Mouse (Mus musculus) lung, postnatal 0 days (tissue): Measurements from ENCODE around the gene Ppard. TPM values are rescaled to one million over a fixed set of nuclear protein-coding genes. Genes with fewer than 3 reads are reported as not detected.
A peak's percentile ranks its signal among the peaks of the same experiment; 100 is the strongest.

Source experiments
- ATAC-seq: fragments of 200-750 bp; cut with Nextera tagmentation; 2 replicates; pipeline ENCODE4 v1.8.0; 2017; ENCODE audit warnings: moderate library complexity
- DNase-seq: peaks from one replicate; pipeline ENCODE4 v3.0.0-alpha.2; 2016; ENCODE audit warnings: low spot score
- H3K27ac ChIP-seq: fragments of 300-500 bp; sonication (generic); 2 replicates; pipeline ENCODE4 v1.5.1; 2014; ENCODE audit warnings: antibody characterized with exemption, mild to moderate bottlenecking, low read length, mixed read lengths
- H3K27me3 ChIP-seq: fragments of 300-500 bp; sonication (generic); replicated peaks from 2 replicates; pipeline ENCODE4 v1.6.1; 2014; ENCODE audit warnings: low read length, mixed read lengths; ENCODE audit not compliant: insufficient read depth
- H3K36me3 ChIP-seq: fragments of 300-500 bp; sonication (generic); 2 replicates; pipeline ENCODE4 v1.6.1; 2014; ENCODE audit warnings: low read length, mixed read lengths; ENCODE audit not compliant: insufficient read depth
- H3K4me1 ChIP-seq: fragments of 300-500 bp; sonication (generic); 2 replicates; pipeline ENCODE4 v1.6.1; 2014; ENCODE audit warnings: antibody characterized with exemption, low read depth, low read length, mixed read lengths; ENCODE audit not compliant: insufficient read depth
- H3K4me2 ChIP-seq: fragments of 300-500 bp; sonication (generic); replicated peaks from 2 replicates; pipeline ENCODE4 v1.6.1; 2014; ENCODE audit warnings: low read depth, mild to moderate bottlenecking, low read length, moderate library complexity, mixed read lengths
- H3K4me3 ChIP-seq: fragments of 300-500 bp; sonication (generic); 2 replicates; pipeline ENCODE4 v1.5.1; 2014; ENCODE audit warnings: low read depth, low read length
- H3K9ac ChIP-seq: fragments of 300-500 bp; sonication (generic); replicated peaks from 2 replicates; pipeline ENCODE4 v1.6.1; 2014; ENCODE audit warnings: low read depth, mild to moderate bottlenecking
- H3K9me3 ChIP-seq: fragments of 300-500 bp; sonication (generic); 2 replicates; pipeline ENCODE4 v1.6.1; 2016; ENCODE audit warnings: low read length, mixed read lengths
- CTCF ChIP-seq: IDR thresholded peaks from 2 replicates; pipeline ENCODE4 v1.5.1; 2016; ENCODE audit warnings: antibody characterized with exemption, mild to moderate bottlenecking
- EP300 ChIP-seq: IDR thresholded peaks from 2 replicates; pipeline ENCODE4 v1.6.1; 2016; ENCODE audit warnings: antibody characterized with exemption, mild to moderate bottlenecking, control low read depth
- WGBS: fragments of 180-500 bp; shearing (Covaris S2); extraction: QIAGEN DNeasy Blood & Tissue Kit; methylation state at CpG from one replicate; pipeline ENCODE4 v1.1.7; 2014; 5-methylcytosine and 5-hydroxymethylcytosine counted together
- polyA plus RNA-seq: library from polyadenylated mRNA; unstranded; fragments of >200 nt; fragmentation: Nextera tagmentation; extraction: Ambion mirVana; gene quantifications from 2 replicates; pipeline ENCODE4 v1.2.1, GENCODE M21; 2015

Gene Ppard
- polyA plus RNA-seq, 1 experiment from 2014 or later, result 2.4 TPM

- no peak for ATAC-seq
- TF ChIP-seq CTCF, result no peak
- TF ChIP-seq EP300, result no peak
- Histone ChIP-seq H3K4me1 (peaks cover 36% of the 10 kb centered on the region; the same call in 1 of the 2 replicates), H3K4me2 (no peak overlapping the region), H3K36me3 (no peaks in the 10 kb centered on the region), H3K27me3 (no peaks in the 10 kb centered on the region), H3K27ac (peak overlapping the region; percentile 83), H3K9me3 (no peaks in the 10 kb centered on the region), H3K9ac (no peak overlapping the region), H3K4me3 (no peak overlapping the region)
- no peak for DNase-seq
- WGBS, result 49% methylated on average over 3 of the region's 3 CpGs
Observed at GRCm38 (mm10) chr17:28344670-28345069, 112.2 kb downstream of the Ppard start.

GRCm38 (mm10) chr17:28345271-28345721 is 112.8 kb downstream of the Ppard start:
- Histone ChIP-seq H3K9me3 (no peaks in the 10 kb centered on the region), H3K27ac (peak overlapping the region; percentile 83), H3K36me3 (no peaks in the 10 kb centered on the region), H3K4me3 (no peak overlapping the region), H3K27me3 (no peaks in the 10 kb centered on the region), H3K4me1 (peaks cover 36% of the 10 kb centered on the region; the same call in 1 of the 2 replicates), H3K4me2 (peak overlapping the region; percentile 46), H3K9ac (peak overlapping the region; percentile 19)
- whole genome bisulfite sequencing, result 7% methylated on average over 6 of the region's 8 CpGs
- ATAC-seq, result no peak
- TF ChIP-seq EP300 (no peak), CTCF (no peak)
- peak; percentile 50 for DNase-seq

GRCm38 (mm10) chr17:28345882-28346281 is 113.4 kb downstream of the Ppard start:
- Histone ChIP-seq H3K4me2 (peak overlapping the region; percentile 46), H3K27ac (peak overlapping the region; percentile 83), H3K9ac (peak overlapping the region; percentile 19; the same call in 1 of the 2 replicates), H3K27me3 (no peaks in the 10 kb centered on the region), H3K36me3 (no peaks in the 10 kb centered on the region), H3K9me3 (no peaks in the 10 kb centered on the region), H3K4me3 (no peak overlapping the region), H3K4me1 (peaks cover 36% of the 10 kb centered on the region; the same call in 1 of the 2 replicates)
- DNase-seq, result peak; percentile 77
- WGBS, result 7% methylated on average over 9 of the region's 10 CpGs
- TF ChIP-seq CTCF (peak; percentile 48), EP300 (no peak)
- ATAC-seq, result peak; percentile 8

- no peak overlapping the region for H3K4me2 ChIP-seq
- TF ChIP-seq CTCF (no peak), EP300 (no peak)
- 50% methylated on average over 10 of the region's 10 CpGs for WGBS
- H3K9me3 ChIP-seq, result no peaks in the 10 kb centered on the region
- 0 out of 2 replicates have a peak overlapping the region, but pooled peaks have one; percentile 20 for H3K27ac ChIP-seq
- no peak overlapping the region for H3K4me3 ChIP-seq
- no peaks in the 10 kb centered on the region for H3K36me3 ChIP-seq
- H3K27me3 ChIP-seq, result no peaks in the 10 kb centered on the region
- no peak overlapping the region for H3K9ac ChIP-seq
- H3K4me1 ChIP-seq, result peaks cover 39% of the 10 kb centered on the region; the same call in 1 of the 2 replicates
- DNase-seq (no peak), ATAC-seq (no peak)
Observed at GRCm38 (mm10) chr17:28347327-28347726, 114.8 kb downstream of the Ppard start.

- Histone ChIP-seq H3K27ac (peak overlapping the region; percentile 98; the same call in 1 of the 2 replicates), H3K4me1 (peaks cover 39% of the 10 kb centered on the region; the same call in 1 of the 2 replicates), H3K9me3 (no peaks in the 10 kb centered on the region), H3K4me3 (peak overlapping the region; percentile 76; the same call in 1 of the 2 replicates), H3K4me2 (peak overlapping the region; percentile 75), H3K27me3 (no peaks in the 10 kb centered on the region), H3K9ac (peak overlapping the region; percentile 97), H3K36me3 (no peaks in the 10 kb centered on the region)
- 10% methylated on average over 6 of the region's 6 CpGs for WGBS
- ATAC-seq, result no peak
- TF ChIP-seq EP300, result no peak
- no peak for TF ChIP-seq CTCF
- no peak for DNase-seq
Observed at GRCm38 (mm10) chr17:28348211-28348610, 115.7 kb downstream of the Ppard start.

- Histone ChIP-seq H3K9me3 (no peaks in the 10 kb centered on the region), H3K27ac (peak overlapping the region; percentile 98), H3K4me1 (peaks cover 31% of the 10 kb centered on the region; the same call in 1 of the 2 replicates), H3K4me2 (peak overlapping the region; percentile 75), H3K9ac (peak overlapping the region; percentile 97), H3K36me3 (no peaks in the 10 kb centered on the region), H3K27me3 (no peaks in the 10 kb centered on the region), H3K4me3 (peak overlapping the region; percentile 76)
- TF ChIP-seq EP300 (no peak), CTCF (no peak)
- WGBS, result 10% methylated on average over 12 of the region's 13 CpGs
- DNase-seq (peak; percentile 57), ATAC-seq (no peak)
Observed at GRCm38 (mm10) chr17:28349264-28349880, 116.9 kb downstream of the Ppard start.
